8 mouse cellular contexts compared by ENCODE assay signal in the genomic region with DNA sequence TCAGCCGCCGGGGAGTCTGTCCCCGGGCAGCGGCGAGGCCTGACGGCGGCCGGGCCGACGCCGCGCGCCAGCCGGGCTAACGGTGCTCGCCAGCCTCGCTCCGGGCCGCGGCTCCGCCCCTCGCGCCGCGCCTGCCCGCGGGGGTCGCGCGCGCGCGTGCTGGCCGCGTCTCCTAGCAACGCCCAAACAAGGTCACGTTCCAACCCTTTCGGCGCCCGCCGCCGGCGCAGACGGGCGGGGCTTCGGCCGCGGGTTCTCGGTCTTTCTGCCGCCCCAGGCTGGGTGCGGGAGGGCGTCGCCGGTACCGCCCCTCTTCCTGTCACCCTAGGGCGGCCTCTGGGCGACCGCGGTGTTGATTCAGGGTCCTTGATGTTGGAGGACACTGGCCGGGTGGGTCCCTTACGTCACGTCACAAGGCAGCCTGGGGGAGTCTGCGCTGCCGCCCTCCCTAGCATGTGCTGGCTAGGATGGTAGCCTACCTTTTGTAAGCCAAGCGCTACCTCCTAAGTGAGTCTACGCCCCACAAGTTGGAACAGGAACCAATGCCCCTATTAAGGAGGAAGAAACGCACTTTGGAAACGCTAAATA. TPM values are rescaled to one million over a fixed set of nuclear protein-coding genes. Genes with fewer than 3 reads are reported as not detected.
DNase-seq lines count a peak whose midpoint lies in the region; ATAC-seq and TF ChIP-seq lines count a peak whose summit lies in the region.

Gene Arl4a (minus strand): TSS at position 150 of the 588 bp plus-strand sequence.

- H3K4me2 ChIP-seq in hindbrain, postnatal 0 days (ENCODE audit: low read depth, low read length), result peak within 1 kb of the TSS; percentile 57

- peak; percentile 62 for ATAC-seq in common myeloid progenitor, adult 5-6 weeks (replicated peaks; ENCODE audit: low read depth, poor library complexity, severe bottlenecking)
- peak; percentile 88 for ATAC-seq in hindbrain, postnatal 0 days

- H3K9me3 ChIP-seq in hindbrain, postnatal 0 days (ENCODE audit: low read length), result no peaks in the 10 kb centered on the region

- WGBS in hindbrain, postnatal 0 days, result under 1% methylated on average over 48 of the region's 68 CpGs
- WGBS in macrophage (ENCODE audit: missing documents), result 1% methylated on average over 68 of the region's 68 CpGs

- H3K4me1 ChIP-seq in hindbrain, postnatal 0 days (ENCODE audit: insufficient read depth, low read length), result 0 out of 2 replicates have a peak, but pooled peaks cover 5% of the 10 kb centered on the region

- peak; percentile 94 for DNase-seq in ZHBTc4 (ENCODE audit: low read depth, low spot score)
- peak; percentile 83 to 85 for DNase-seq in gastrocnemius, adult 8-10 months (ENCODE audit: low spot score in 2 of 2)
- peak; percentile 95 for DNase-seq in hindbrain, postnatal 0 days (ENCODE audit: low spot score)
- peak; percentile 88 to 90 for DNase-seq in left cerebral cortex, adult 2 months (ENCODE audit: extremely low spot score in 1 of 2, low spot score in 2 of 2)
- peak; percentile 81 for DNase-seq in retina, postnatal 7 days (ENCODE audit: low read depth, low spot score)
- DNase-seq in urinary bladder, adult 18-20 months (ENCODE audit: low spot score in 2 of 2), result peak; percentile 81 to 86

- H3K9ac ChIP-seq in hindbrain, postnatal 0 days (replicated peaks; ENCODE audit: low read length), result peak within 1 kb of the TSS; percentile 94

- H3K79me2 ChIP-seq in macrophage (ENCODE audit: inconsistent target), result no peaks in the 10 kb centered on the region

- intact Hi-C loops in left cerebral cortex, adult 2 months (cut with DNase I), result loop anchor here (1.0 to 5.0 kb wide), 5 partner anchors 61 to 373 kb away; no protein-coding TSS in a partner anchor

- peak within 1 kb of the TSS; percentile 98 for H3K27ac ChIP-seq in hindbrain, postnatal 0 days
- peak within 1 kb of the TSS; percentile 97 for H3K27ac ChIP-seq in left cerebral cortex, adult 2 months
- peak within 1 kb of the TSS; percentile 60 for H3K27ac ChIP-seq in macrophage

- peak within 1 kb of the TSS; percentile 91 for H3K4me3 ChIP-seq in hindbrain, postnatal 0 days (ENCODE audit: low read length)
- H3K4me3 ChIP-seq in left cerebral cortex, adult 2 months, result peak within 1 kb of the TSS; percentile 86
- H3K4me3 ChIP-seq in macrophage (ENCODE audit: inconsistent target), result peak within 1 kb of the TSS; percentile 94

- no peaks in the 10 kb centered on the region for H3K27me3 ChIP-seq in hindbrain, postnatal 0 days (ENCODE audit: insufficient read depth, low read length)

- no peaks in the 10 kb centered on the region for H3K36me3 ChIP-seq in hindbrain, postnatal 0 days (ENCODE audit: insufficient read depth, low read length)
- no peaks in the 10 kb centered on the region for H3K36me3 ChIP-seq in macrophage (ENCODE audit: inconsistent target)

- TF ChIP-seq CTCF in hindbrain, postnatal 0 days (IDR thresholded peaks at IDR 0.05; ENCODE audit: low read depth), result no peak
- TF ChIP-seq CTCF in left cerebral cortex, adult 2 months (IDR thresholded peaks at IDR 0.05), result no peak

RNA-seq across cellular contexts. Expression of gene Arl4a, which starts in this region (rescaled TPM):
- 24.9 and 32.4 TPM in 2 replicates for total RNA-seq in common myeloid progenitor, adult 5-6 weeks (2017)
- total RNA-seq in gastrocnemius, adult 8-10 months (2022), result 10 to 100 TPM; 19.5 to 26.4 (median 25.5) TPM
- total RNA-seq in hindbrain, postnatal 0 days (2014; rRNA removed), result 48.3 and 61.9 TPM in 2 replicates
- polyA plus RNA-seq in hindbrain, postnatal 0 days (2015; fragmentation: Nextera tagmentation; extraction: Ambion mirVana), result 113 and 114 TPM in 2 replicates
- 10 to 100 TPM; 39.2 to 50.8 TPM for total RNA-seq in left cerebral cortex, adult 2 months (2021)
- 10 to 100 TPM in 6 of 26 experiments, 1 to 10 TPM in 20; 4.5 to 15.3 (median 7.9) TPM for total RNA-seq in macrophage (2018; cell fraction: chromatin; rRNA removed)
- 10 to 100 TPM in 18 of 26 experiments, 1 to 10 TPM in 8; 7.4 to 16.8 (median 11.7) TPM for total RNA-seq in macrophage (2018; cell fraction: cytosol; rRNA removed)
- 10 to 100 TPM in 17 of 26 experiments, 1 to 10 TPM in 9; 4.3 to 26.5 (median 12.3) TPM for total RNA-seq in macrophage (2018; cell fraction: nucleus; rRNA removed)
- 8.2 to 12.8 TPM (median 10.7 TPM) in 3 replicates for polyA plus RNA-seq in macrophage (2018)

Comparison
In these comparisons a context has a peak if more than half of its experiments do, and no peak if none do; other contexts are left out.
1. Peak in every context shown above with its lines: DNase-seq, ATAC-seq, H3K4me3 ChIP-seq and H3K27ac ChIP-seq.